Mouse (Mus musculus): ENCODE measurements around the gene Naa80.

Naa80 gene

DNA sequence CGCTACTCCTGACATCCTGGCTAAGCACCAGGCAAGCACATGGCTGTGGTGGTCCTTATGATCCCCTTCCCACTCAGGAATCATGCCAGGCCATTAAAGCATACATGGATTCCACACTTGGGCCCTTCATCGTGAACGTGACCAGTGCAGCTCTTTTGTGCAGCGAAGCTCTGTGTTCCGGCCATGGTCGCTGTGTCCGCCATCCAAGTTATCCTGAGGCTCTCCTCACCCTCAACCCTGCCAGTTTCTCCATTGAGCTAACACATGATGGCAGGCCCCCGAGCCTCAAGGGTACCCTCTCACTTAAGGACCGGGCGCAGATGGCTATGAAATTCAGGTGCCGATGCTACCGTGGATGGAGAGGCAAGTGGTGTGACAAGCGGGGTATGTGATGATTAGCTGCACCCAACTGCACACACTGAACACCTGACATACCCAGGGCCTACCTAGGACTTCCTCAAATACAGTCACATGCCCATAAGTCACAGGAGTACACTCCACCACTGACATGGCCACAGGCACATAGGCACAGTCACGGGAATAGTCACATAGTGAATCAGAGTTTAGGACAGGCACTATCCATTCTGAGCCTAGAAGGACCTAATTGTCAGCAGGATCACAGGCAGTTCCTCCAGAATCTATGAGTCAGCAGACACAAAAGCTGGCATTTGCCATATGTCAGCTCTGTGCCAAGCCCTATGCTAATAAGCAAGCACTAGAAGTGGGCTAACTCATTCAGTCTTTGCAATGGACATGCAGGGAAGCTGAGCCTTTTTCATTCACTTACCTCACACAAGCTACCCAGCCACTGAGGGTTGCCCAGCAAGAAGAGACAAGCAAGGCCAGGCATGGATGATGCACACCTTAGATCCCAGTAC lies 575 bp downstream of the Naa80 start:
- no peak for TF ChIP-seq GATA4 (IDR thresholded peaks at IDR 0.05; ENCODE audit: insufficient replicate concordance, low read length)

DNA sequence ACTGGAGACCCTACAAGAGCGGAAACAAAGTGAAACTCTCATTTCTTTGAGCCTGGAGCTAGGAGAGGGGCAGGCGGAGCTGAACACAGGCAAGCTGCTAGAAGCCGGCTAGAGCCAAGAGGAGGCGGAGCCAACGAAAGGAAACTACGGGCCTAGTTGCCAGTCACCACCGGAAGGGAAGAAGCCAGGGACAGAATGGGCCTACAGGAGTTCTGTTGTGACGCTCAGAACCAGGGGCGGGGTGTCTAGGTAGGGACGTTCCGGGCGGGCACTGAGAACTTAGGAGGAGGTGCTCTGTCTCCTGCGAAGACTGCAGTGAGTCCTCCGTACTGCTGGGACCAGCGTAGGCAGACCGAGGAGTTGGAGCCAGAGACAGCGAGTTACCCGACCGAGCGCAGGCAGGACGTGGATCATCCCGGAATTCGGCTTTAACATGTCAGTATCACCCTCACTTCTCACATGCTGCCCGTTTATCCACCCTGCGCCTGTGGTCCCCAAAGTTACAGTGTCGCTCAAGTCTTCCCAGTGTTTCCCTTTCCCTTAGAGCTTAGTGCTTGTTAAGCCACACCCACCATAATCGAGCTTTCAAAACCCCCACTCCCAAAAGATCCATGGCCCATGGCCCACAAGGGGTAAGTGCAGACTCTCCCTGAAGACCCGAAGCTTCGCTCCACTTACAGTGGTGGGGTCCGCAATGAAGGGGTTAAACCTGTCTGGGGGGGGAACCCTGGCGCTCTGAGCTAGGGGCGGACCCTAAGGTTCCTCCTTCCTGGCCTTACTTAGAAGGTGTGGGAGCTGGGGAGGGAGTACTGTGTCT lies 2.0 kb downstream of the Naa80 start, which contains the start of gene Hyal3:
Hyal3 (plus strand) TSS at position 318 of the 817 bp plus-strand sequence.
- TF ChIP-seq GATA4 (IDR thresholded peaks at IDR 0.05; ENCODE audit: insufficient replicate concordance, low read length): no peak

DNA sequence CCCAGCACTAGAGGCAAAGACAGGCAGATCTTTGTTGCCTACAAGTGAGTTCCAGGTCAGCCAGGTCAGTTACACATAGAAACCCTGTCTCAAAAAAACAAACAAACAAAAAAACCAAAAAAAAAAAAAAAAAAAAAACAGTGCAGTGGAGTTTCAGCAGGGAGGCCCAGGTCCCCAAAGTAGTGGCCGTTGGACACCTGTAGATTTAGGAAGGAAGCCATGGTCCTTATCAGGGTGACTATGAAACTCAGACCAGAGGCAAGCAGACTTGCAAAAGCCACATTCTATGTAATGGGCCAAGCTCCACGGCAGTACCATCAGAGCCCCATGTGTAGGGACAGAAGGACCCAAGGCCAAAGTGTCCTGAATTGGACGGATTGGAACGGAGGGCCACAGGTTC lies 2.9 kb downstream of the Naa80 start:
- no peak for TF ChIP-seq GATA4 (IDR thresholded peaks at IDR 0.05; ENCODE audit: insufficient replicate concordance, low read length)

DNA sequence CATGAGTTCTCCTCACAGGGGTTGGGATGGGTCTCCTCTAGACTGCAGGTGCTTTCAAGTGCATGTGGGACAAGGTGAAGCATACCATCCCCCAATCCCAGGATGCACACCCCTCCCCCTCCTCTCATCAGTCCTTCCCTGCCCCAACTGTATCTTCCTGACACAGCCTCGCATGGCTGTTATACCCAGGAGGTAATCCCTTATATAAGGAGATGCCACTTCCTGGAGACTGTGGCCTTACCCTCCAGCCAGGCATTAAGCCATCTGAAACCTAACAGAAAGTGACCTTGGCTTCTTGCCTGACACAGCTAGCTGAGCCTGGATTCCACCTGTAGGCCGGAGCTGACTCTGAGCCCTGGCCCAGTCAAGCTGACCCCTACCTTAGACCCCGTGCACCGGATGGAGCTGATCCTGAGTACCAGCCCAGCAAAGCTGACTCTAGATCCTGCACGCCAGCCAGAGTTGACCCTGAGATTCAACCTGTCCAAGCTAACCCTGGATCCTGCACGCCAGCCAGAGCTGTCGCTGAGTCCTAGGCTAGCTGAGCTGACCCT lies 3.9 kb downstream of the Naa80 start:
- no peak for TF ChIP-seq GATA4 (IDR thresholded peaks at IDR 0.05; ENCODE audit: insufficient replicate concordance, low read length)

DNA sequence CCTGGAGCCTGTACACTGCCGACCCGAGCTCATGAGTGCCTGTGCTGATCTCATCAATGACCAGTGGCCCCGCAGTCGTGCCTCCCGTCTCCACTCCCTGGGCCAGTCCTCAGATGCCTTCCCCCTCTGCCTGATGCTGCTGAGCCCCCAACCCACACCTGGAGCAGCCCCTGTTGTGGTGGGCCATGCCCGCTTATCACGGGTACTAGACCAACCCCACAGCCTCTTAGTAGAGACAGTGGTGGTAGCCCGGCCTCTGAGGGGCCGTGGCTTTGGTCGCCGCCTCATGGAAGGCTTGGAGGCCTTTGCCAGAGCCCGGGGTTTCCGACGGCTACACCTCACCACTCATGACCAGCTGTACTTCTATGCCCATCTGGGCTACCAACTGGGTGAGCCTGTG lies 4.5 kb downstream of the Naa80 start:
- TF ChIP-seq GATA4 (IDR thresholded peaks at IDR 0.05; ENCODE audit: insufficient replicate concordance, low read length): no peak

DNA sequence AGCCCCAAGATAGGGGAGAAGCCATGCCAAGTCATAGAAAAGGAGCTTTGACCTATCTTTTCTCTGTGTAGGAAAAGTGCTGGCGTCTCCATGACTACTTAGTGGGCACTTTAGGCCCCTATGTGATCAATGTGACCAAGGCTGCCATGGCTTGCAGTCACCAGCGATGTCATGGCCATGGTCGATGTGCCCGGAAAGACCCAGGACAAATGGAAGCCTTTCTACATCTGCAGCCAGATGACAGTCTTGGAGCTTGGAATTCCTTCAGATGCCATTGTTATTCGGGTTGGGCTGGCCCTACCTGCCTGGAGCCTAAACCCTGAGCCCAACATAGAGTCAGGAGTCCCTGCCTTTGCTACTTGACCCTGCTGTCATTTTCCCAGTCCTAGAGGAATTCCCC lies 7.8 kb downstream of the Naa80 start:
- no peak for TF ChIP-seq GATA4 (IDR thresholded peaks at IDR 0.05; ENCODE audit: insufficient replicate concordance, low read length)

DNA sequence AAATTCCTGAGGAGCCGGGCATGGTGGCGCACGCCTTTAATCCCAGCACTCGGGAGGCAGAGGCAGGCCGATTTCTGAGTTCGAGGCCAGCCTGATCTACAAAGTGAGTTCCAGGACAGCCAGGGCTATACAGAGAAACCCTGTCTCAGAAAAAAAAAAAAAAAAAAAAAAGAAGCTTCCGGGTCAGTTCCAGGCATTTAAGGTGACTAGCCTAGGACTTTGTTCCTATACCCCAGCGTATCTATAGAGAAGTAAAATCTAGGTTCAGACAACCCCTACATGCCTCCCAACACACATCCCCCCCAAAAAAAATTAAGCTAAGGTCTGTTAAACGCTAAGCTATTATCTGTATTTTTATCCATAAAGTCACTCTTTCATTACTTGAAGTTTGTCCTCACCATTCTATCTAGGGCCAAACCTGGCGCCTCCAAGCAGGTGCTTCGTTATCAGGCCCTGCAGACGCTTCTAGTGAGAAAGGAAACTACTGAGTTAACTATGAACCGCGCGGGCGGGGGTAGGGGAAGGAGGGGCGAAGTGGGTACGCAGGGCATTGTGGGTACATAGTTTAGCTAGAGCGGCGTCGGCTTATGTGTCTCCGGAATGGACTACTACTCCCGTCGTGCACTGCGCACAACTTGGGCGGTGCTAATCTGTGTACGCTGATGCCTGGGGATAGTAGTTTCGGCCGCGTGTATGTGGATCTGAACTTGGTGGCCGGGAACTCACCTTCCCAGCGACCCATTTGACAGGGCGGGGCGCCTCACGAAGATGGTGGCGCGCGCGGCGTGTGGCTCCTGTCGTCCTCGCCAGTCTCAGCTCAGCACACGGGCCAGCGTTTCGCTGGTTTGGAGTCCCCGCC lies 8.5 kb downstream of the Naa80 start, which contains the start of gene Ifrd2:
Ifrd2 (plus strand) TSS at position 669 of the 859 bp plus-strand sequence.
- TF ChIP-seq GATA4 (IDR thresholded peaks at IDR 0.05; ENCODE audit: insufficient replicate concordance, low read length): peak; percentile 86; the same call in 1 of the 2 replicates

DNA sequence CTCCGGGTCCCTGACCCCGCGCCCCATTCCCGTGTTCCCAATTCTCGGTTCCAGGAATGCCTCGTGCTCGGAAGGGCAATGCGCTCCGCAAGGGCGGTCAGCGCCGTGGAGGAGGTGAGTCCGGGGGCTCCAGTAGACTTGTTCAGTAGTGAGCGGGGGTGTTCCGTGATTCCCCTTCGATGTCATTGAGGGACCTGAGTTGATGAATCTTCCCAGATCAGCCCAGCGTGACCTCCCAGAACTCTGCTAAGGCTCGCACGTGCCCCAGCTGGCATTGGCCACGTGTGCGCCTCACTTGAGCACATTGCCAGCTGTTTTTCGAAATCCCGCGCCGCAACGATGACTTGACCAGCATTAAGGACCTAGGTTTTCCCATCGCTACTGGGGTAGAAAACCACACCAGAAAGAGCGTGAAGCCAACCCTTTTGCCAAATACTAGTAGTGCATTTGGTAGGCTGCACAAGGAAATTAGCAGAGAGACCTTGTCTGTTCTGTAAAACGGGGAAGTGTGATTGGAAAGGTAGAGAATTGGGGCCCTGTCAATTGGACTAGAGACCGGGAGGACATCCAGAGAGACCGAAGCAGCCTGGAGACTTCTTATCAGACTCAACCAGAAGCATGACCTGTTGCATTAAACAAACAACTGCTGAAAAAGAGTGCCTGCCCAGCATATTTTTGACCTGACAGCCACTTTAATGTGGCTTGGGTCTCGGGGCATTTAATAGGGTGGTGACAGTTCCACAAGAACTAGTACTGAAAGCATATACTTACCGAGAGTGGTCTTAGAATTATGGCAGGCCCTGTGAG lies 9.3 kb downstream of the Naa80 start:
- TF ChIP-seq GATA4 (IDR thresholded peaks at IDR 0.05; ENCODE audit: insufficient replicate concordance, low read length): peak; percentile 37; the same call in 1 of the 2 replicates

DNA sequence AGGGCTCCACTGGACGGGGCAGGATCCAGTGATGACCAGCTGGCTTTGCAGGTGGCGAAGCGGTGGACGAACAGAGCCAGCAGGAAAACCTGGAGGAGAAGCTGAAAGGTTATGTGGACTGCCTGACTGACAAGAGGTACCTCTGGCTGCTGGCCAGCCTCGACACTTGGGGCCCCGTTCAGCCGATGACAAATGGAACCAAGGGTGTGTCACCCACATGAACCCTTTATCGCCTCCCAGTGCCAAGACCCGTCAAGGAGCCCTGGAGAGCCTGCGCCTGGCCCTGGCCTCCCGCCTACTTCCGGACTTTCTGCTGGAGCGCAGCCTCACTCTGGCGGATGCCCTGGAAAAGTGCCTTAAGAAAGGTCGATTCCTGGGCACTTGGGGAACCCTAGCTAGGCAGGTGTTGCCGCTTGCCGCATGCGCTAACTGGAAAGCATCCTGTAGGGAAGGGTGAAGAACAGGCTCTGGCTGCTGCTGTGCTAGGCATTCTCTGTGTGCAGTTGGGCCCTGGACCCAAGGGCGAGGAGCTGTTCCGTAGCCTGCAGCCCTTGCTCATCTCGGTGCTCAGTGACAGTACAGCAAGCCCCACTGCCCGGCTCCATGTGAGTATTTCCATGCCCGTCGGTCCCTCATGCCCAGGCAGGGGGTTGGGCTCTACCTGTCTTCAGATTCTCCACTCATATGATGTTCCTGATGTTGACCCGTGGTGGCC lies 11.5 kb downstream of the Naa80 start:
- no peak for TF ChIP-seq GATA4 (IDR thresholded peaks at IDR 0.05; ENCODE audit: insufficient replicate concordance, low read length)

DNA sequence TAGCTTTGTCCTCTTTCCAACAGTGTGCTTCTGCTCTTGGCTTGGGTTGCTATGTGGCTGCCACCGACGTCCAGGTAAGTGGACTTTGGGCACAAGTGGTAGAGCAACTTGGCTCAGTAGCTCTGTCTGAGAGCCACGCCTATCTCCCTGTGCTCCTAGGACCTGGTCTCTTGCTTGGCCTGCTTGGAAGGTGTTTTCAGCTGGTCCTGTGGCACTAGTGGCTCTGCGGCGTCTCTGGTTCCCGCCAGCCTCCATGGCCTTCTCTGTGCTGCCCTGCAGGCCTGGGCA lies 12.0 kb downstream of the Naa80 start:
- TF ChIP-seq GATA4 (IDR thresholded peaks at IDR 0.05; ENCODE audit: insufficient replicate concordance, low read length): no peak

DNA sequence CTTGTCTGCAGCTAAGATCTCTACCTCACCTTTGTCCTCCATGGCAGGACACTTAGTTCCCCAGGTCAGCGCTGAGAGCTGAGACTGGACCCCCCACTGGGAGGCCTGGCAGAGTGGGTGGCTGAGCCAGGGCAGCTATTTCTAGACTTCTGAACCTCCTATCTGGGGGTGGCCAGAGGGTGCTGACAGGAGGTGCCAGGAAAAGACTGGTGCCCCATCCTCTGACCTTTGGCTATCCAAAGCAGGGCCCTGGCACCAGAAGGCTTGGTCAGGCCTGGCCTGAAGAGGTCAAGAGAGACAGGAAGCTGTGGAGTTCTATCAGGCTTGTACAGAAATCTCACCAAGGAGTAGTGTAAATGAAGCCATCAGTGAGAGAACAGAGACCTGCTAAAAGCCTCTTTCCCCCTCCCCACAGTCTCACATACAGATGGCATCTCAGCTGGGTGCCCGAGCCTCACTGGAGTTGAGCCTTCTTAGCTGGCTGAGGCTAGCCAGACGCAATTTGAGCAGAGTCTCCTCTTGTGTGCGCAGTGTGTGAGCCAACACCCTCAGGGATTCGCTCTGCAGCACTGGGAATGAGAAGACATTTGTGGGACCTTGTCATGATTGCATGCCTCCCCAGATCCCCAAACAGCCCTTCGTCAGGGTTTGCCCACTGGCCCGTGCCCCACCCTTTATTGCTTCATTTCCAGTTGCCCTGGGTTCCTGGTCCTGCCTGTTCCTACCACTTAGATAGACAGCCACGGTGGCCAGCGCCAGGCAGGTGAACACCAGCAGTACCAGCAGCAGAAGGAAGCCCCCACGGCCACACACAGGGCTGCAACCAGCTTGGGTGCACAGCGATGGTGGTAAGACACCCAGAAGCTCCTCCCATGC lies 14.7 kb downstream of the Naa80 start:
- no peak for TF ChIP-seq GATA4 (IDR thresholded peaks at IDR 0.05; ENCODE audit: insufficient replicate concordance, low read length)

DNA sequence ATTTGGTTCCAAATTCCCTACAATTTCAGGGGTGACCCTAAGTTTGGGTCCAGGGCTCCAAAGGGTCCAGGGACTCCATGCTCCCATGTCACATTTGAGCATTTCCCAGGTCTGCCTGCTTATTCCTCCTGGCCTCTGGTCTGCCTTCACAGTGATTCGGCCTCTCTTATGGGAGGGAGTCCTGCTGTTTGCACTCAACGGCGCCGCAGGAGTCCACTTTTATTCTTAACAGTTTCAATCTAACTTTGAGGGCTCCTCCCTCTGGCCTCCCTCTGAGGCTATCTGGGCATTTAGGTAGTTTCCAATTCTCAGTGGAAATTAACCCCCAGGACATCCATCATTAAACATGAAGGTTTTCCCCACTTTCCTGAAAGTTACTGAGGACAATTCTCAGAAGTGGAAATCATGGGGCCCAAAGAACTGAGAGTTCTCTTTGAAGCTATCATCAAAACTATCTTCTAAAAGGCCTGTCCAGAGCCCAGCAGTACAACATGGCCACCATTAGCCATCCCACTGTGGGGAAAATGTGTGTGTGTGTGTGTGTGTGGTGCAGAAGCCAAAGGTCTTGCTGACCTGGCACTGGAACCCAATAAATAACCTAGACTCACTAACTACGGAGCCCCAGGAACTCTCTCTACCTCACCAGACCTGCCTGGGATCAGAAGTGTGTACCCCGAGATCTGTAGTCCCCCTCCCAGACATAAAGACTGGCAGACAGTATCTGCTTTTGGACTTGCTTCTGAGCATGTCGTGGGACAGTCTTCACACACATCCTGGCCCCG lies 15.8 kb downstream of the Naa80 start:
- no peak for TF ChIP-seq GATA4 (IDR thresholded peaks at IDR 0.05; ENCODE audit: insufficient replicate concordance, low read length)
